ENCODE assay signal across 7 mouse cellular contexts in genomic region chr2:76647883-76648570, GRCm38 (mm10). TPM values are rescaled to one million over a fixed set of nuclear protein-coding genes. Genes with fewer than 3 reads are reported as not detected.
A peak's percentile ranks its signal among the peaks of the same experiment; 100 is the strongest.
DNase-seq lines count a peak whose midpoint lies in the region; ATAC-seq and TF ChIP-seq lines count a peak whose summit lies in the region.

Gene Prkra (minus strand): TSS chr2:76648015.
Gene Pjvk (plus strand): TSS chr2:76648476.

- H3K4me1 ChIP-seq in embryonic facial prominence, embryonic 12.5 days = peaks cover 9% of the 10 kb centered on the region; the same call in 1 of the 2 replicates
- peaks cover 6% of the 10 kb centered on the region; the same call in 1 of the 2 replicates for H3K4me1 ChIP-seq in kidney, adult 2 months (ENCODE audit: control insufficient read depth, insufficient read depth, low read length)
- H3K4me1 ChIP-seq in limb, embryonic 12.5 days (replicated peaks) = peaks cover 8% of the 10 kb centered on the region
- peaks cover 21% of the 10 kb centered on the region for H3K4me1 ChIP-seq in midbrain, embryonic 15.5 days
- no peaks in the 10 kb centered on the region; the same call in none of the 2 replicates for H3K4me1 ChIP-seq in spleen, adult 2 months (ENCODE audit: control insufficient read depth, insufficient read depth, insufficient read length)

- peak within 1 kb of the TSS; percentile 78 for H3K4me2 ChIP-seq in embryonic facial prominence, embryonic 12.5 days (replicated peaks)
- peak within 1 kb of the TSS; percentile 69 for H3K4me2 ChIP-seq in limb, embryonic 12.5 days
- peak within 1 kb of the TSS; percentile 61 for H3K4me2 ChIP-seq in midbrain, embryonic 15.5 days

- H3K36me3 ChIP-seq in embryonic facial prominence, embryonic 12.5 days = peaks cover 5% of the 10 kb centered on the region; the same call in 1 of the 2 replicates
- no peaks in the 10 kb centered on the region; the same call in 1 of the 2 replicates for H3K36me3 ChIP-seq in kidney, adult 2 months (ENCODE audit: control insufficient read depth, insufficient read depth, low read length)
- peaks cover 14% of the 10 kb centered on the region for H3K36me3 ChIP-seq in limb, embryonic 12.5 days
- 0 out of 2 replicates have a peak, but pooled peaks cover 3% of the 10 kb centered on the region for H3K36me3 ChIP-seq in midbrain, embryonic 15.5 days (replicated peaks)
- H3K36me3 ChIP-seq in spleen, adult 2 months (ENCODE audit: control insufficient read depth, insufficient read depth, low read length) = no peaks in the 10 kb centered on the region

- peak; percentile 100 for ATAC-seq in embryonic facial prominence, embryonic 12.5 days (ENCODE audit: insufficient number of reproducible peaks, insufficient read depth, low FRiP score, low TSS enrichment)
- peak; percentile 99 for ATAC-seq in limb, embryonic 12.5 days (ENCODE audit: insufficient number of reproducible peaks, insufficient read depth, low FRiP score, low TSS enrichment, low read depth)
- ATAC-seq in midbrain, embryonic 15.5 days (replicated peaks) = peak; percentile 98

- peak within 1 kb of the TSS; percentile 91 for H3K27ac ChIP-seq in embryonic facial prominence, embryonic 12.5 days
- peak within 1 kb of the TSS; percentile 81 for H3K27ac ChIP-seq in kidney, adult 2 months (ENCODE audit: insufficient read depth, low read depth, low read length)
- peak within 1 kb of the TSS; percentile 91 for H3K27ac ChIP-seq in limb, embryonic 12.5 days
- peak within 1 kb of the TSS; percentile 93 for H3K27ac ChIP-seq in midbrain, embryonic 15.5 days
- 0 out of 2 replicates have a peak within 1 kb of the TSS, but pooled peaks have one; percentile 6 for H3K27ac ChIP-seq in spleen, adult 2 months (ENCODE audit: insufficient read depth, low read length)

- peak; percentile 98 for DNase-seq in adrenal gland, postnatal 25 days
- peak; percentile 98 for DNase-seq in heart, adult 18-20 months
- peak; percentile 99 for DNase-seq in kidney, adult 2 months
- peak; percentile 45 to 69 for DNase-seq in spleen, adult 2 months (ENCODE audit: low read depth in 1 of 2, low spot score in 2 of 2)

- TF ChIP-seq CTCF in kidney, adult 2 months (conservative IDR thresholded peaks at IDR 0.05; ENCODE audit: insufficient read depth, insufficient read length, low read depth, low read length) = no peak
- TF ChIP-seq CTCF in spleen, adult 2 months (IDR thresholded peaks at IDR 0.05; ENCODE audit: extremely low read depth, insufficient read depth, insufficient read length, insufficient replicate concordance) = no peak

- 1% methylated on average over 37 of the region's 42 CpGs for WGBS in embryonic facial prominence, embryonic 12.5 days
- under 1% methylated on average over 42 of the region's 42 CpGs for WGBS in kidney, adult 2 months
- WGBS in limb, embryonic 12.5 days = under 1% methylated on average over 42 of the region's 42 CpGs
- WGBS in midbrain, embryonic 15.5 days = 1% methylated on average over 40 of the region's 42 CpGs
- 2% methylated on average over 36 of the region's 42 CpGs for WGBS in spleen, adult 2 months

- H3K9me3 ChIP-seq in embryonic facial prominence, embryonic 12.5 days = no peaks in the 10 kb centered on the region
- no peaks in the 10 kb centered on the region for H3K9me3 ChIP-seq in limb, embryonic 12.5 days
- H3K9me3 ChIP-seq in midbrain, embryonic 15.5 days = no peaks in the 10 kb centered on the region

- no peaks in the 10 kb centered on the region for H3K27me3 ChIP-seq in embryonic facial prominence, embryonic 12.5 days
- no peaks in the 10 kb centered on the region for H3K27me3 ChIP-seq in kidney, adult 2 months (replicated peaks; ENCODE audit: control insufficient read depth, insufficient read depth, low read length)
- H3K27me3 ChIP-seq in limb, embryonic 12.5 days = no peaks in the 10 kb centered on the region
- H3K27me3 ChIP-seq in midbrain, embryonic 15.5 days (replicated peaks) = no peaks in the 10 kb centered on the region
- H3K27me3 ChIP-seq in spleen, adult 2 months (ENCODE audit: control insufficient read depth, insufficient read depth, low read length) = no peaks in the 10 kb centered on the region

- H3K9ac ChIP-seq in embryonic facial prominence, embryonic 12.5 days = peak within 1 kb of the TSS; percentile 90
- H3K9ac ChIP-seq in limb, embryonic 12.5 days (replicated peaks) = peak within 1 kb of the TSS; percentile 85
- H3K9ac ChIP-seq in midbrain, embryonic 15.5 days = peak within 1 kb of the TSS; percentile 79

- H3K4me3 ChIP-seq in embryonic facial prominence, embryonic 12.5 days = peak within 1 kb of the TSS; percentile 82
- H3K4me3 ChIP-seq in kidney, adult 2 months (ENCODE audit: insufficient read depth, low read depth, low read length) = peak within 1 kb of the TSS; percentile 97
- peak within 1 kb of the TSS; percentile 81 for H3K4me3 ChIP-seq in limb, embryonic 12.5 days (replicated peaks)
- H3K4me3 ChIP-seq in midbrain, embryonic 15.5 days = peak within 1 kb of the TSS; percentile 84
- peak within 1 kb of the TSS; percentile 70 for H3K4me3 ChIP-seq in spleen, adult 2 months (ENCODE audit: extremely low read depth, insufficient read depth, insufficient read length)

- TF ChIP-seq POLR2A in kidney, adult 2 months (IDR thresholded peaks at IDR 0.05; ENCODE audit: low read depth, low read length) = peak; percentile 49
- no peak for TF ChIP-seq POLR2A in spleen, adult 2 months (IDR thresholded peaks at IDR 0.05; ENCODE audit: low read depth, low read length)

RNA-seq across cellular contexts. Expression of gene Prkra, which starts in this region (rescaled TPM):
- 24.8 and 39.6 TPM in 2 replicates for total RNA-seq in adrenal gland, postnatal 25 days (2021)
- polyA plus RNA-seq in embryonic facial prominence, embryonic 12.5 days (2016; fragmentation: Nextera tagmentation; extraction: Ambion mirVana) = 78.8 and 82.4 TPM in 2 replicates
- 10 to 100 TPM; 14.3 to 15.2 TPM for total RNA-seq in heart, adult 18-20 months (2021)
- 15.3 and 17.0 TPM in 2 replicates for polyA plus RNA-seq in kidney, adult 2 months (2012; rRNA removed)
- 82.8 and 86.5 TPM in 2 replicates for polyA plus RNA-seq in limb, embryonic 12.5 days (2016; fragmentation: Nextera tagmentation; extraction: Ambion mirVana)
- polyA plus RNA-seq in midbrain, embryonic 15.5 days (2015; fragmentation: Nextera tagmentation; extraction: Ambion mirVana) = 104 and 108 TPM in 2 replicates
- polyA plus RNA-seq in spleen, adult 2 months (2012; rRNA removed) = 4.6 and 5.5 TPM in 2 replicates

RNA-seq across cellular contexts. Expression of gene Pjvk, which starts in this region (rescaled TPM):
- not detected in 2 replicates for total RNA-seq in adrenal gland, postnatal 25 days (2021)
- 0.56 and 0.61 TPM in 2 replicates for polyA plus RNA-seq in embryonic facial prominence, embryonic 12.5 days (2016; fragmentation: Nextera tagmentation; extraction: Ambion mirVana)
- not detected for total RNA-seq in heart, adult 18-20 months (2021)
- 1.1 and 1.2 TPM in 2 replicates for polyA plus RNA-seq in kidney, adult 2 months (2012; rRNA removed)
- 0.61 and 0.90 TPM in 2 replicates for polyA plus RNA-seq in limb, embryonic 12.5 days (2016; fragmentation: Nextera tagmentation; extraction: Ambion mirVana)
- 0.65 and 0.93 TPM in 2 replicates for polyA plus RNA-seq in midbrain, embryonic 15.5 days (2015; fragmentation: Nextera tagmentation; extraction: Ambion mirVana)
- 0.06 TPM in 1 of 2 replicates, not detected in the other for polyA plus RNA-seq in spleen, adult 2 months (2012; rRNA removed)

Comparison
In these comparisons a context has a peak if more than half of its experiments do, and no peak if none do; other contexts are left out.
1. Peak in every context shown above with its lines: DNase-seq, ATAC-seq, H3K4me3 ChIP-seq and H3K27ac ChIP-seq.
2. H3K27ac ChIP-seq: peak in every context shown above with its lines; median percentile 93 in midbrain, embryonic 15.5 days; 91 in embryonic facial prominence, embryonic 12.5 days; 91 in limb, embryonic 12.5 days; 81 in kidney, adult 2 months; 6 in spleen, adult 2 months.